Mouse (Mus musculus) olfactory bulb, adult 2 months (tissue): ENCODE data around the gene Clptm1.

ENCODE experiments used
- CTCF ChIP-seq: fragments of 200-500 bp; IDR thresholded peaks from 2 replicates; pipeline ENCODE4 v1.5.1; 2012; ENCODE audit warnings: low read depth, mild to moderate bottlenecking, low read length, moderate library complexity; ENCODE audit not compliant: insufficient read depth
- POLR2A ChIP-seq: fragments of 200-500 bp; IDR thresholded peaks from 2 replicates; pipeline ENCODE4 v1.6.1; 2012; ENCODE audit warnings: mild to moderate bottlenecking, low read depth, low read length, moderate library complexity; ENCODE audit not compliant: insufficient read depth

DNA sequence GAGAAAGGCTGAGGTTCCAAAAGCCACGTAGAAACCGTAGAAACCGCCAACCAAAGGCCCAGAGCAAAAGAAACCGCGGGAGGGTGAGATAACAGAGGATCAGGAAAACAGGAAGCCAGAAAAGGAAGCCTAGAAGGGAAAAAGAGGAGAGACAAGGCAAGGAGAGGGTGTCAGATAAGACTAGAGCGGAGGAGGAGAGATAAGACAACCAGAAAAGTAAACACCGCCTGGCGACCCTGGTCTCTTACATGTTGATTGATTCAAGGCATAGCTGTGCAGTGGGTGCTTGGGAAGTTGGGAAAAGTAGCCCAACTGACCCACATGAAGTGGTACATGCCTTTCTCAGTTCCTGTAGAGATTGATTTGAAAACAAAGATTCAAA is 30.4 kb upstream of the Clptm1 start:
- TF ChIP-seq CTCF (no peak), POLR2A (no peak)
